Mouse (Mus musculus): ENCODE measurements around the gene A530016L24Rik. TPM values are rescaled to one million over a fixed set of nuclear protein-coding genes. Genes with fewer than 3 reads are reported as not detected.

The A530016L24Rik gene
- polyA plus RNA-seq, 1 experiment from 2014 or later, result 0.13 TPM

GRCm38 (mm10) chr12:112507264-112507663 is 18.0 kb downstream of the A530016L24Rik start:
- Histone ChIP-seq H3K36me3 (no peaks in the 10 kb centered on the region), H3K27ac (peak overlapping the region; percentile 46; the same call in 1 of the 2 replicates), H3K27me3 (peaks cover 51% of the 10 kb centered on the region), H3K4me1 (peaks cover 41% of the 10 kb centered on the region), H3K4me3 (no peak overlapping the region), H3K9ac (no peak overlapping the region), H3K4me2 (replicated peaks) (peak overlapping the region; percentile 15; the same call in 1 of the 2 replicates), H3K9me3 (replicated peaks) (no peaks in the 10 kb centered on the region)
- peak; percentile 65 for ATAC-seq (ENCODE audit: low FRiP score)
- 24% methylated on average over 4 of the region's 4 CpGs for WGBS

GRCm38 (mm10) chr12:112507984-112508383 is 18.7 kb downstream of the A530016L24Rik start:
- no peak for ATAC-seq (ENCODE audit: low FRiP score)
- Histone ChIP-seq H3K4me3 (no peak overlapping the region), H3K4me2 (replicated peaks) (no peak overlapping the region), H3K9ac (no peak overlapping the region), H3K9me3 (replicated peaks) (no peaks in the 10 kb centered on the region), H3K36me3 (no peaks in the 10 kb centered on the region), H3K27me3 (peaks cover 53% of the 10 kb centered on the region), H3K27ac (peak overlapping the region; percentile 46; the same call in 1 of the 2 replicates), H3K4me1 (peaks cover 40% of the 10 kb centered on the region)
- WGBS, result 84% methylated on average over 3 of the region's 3 CpGs

GRCm38 (mm10) chr12:112510365-112510732 is 21.1 kb downstream of the A530016L24Rik start:
- Histone ChIP-seq H3K27me3 (peaks cover 54% of the 10 kb centered on the region), H3K4me3 (peak overlapping the region; percentile 38), H3K4me1 (peaks cover 37% of the 10 kb centered on the region), H3K9ac (peak overlapping the region; percentile 51), H3K27ac (peak overlapping the region; percentile 68), H3K9me3 (replicated peaks) (no peaks in the 10 kb centered on the region), H3K36me3 (no peaks in the 10 kb centered on the region), H3K4me2 (replicated peaks) (peak overlapping the region; percentile 69)
- ATAC-seq (ENCODE audit: low FRiP score), result 0 out of 2 replicates have a peak, but pooled peaks have one; percentile 14
- WGBS, result 13% methylated on average over 7 of the region's 7 CpGs

GRCm38 (mm10) chr12:112510733-112511372 is 21.6 kb downstream of the A530016L24Rik start:
- Histone ChIP-seq H3K4me1 (peaks cover 37% of the 10 kb centered on the region), H3K27me3 (peaks cover 51% of the 10 kb centered on the region), H3K36me3 (no peaks in the 10 kb centered on the region), H3K4me2 (replicated peaks) (peak overlapping the region; percentile 69), H3K9me3 (replicated peaks) (no peaks in the 10 kb centered on the region), H3K27ac (peak overlapping the region; percentile 68), H3K9ac (peak overlapping the region; percentile 51), H3K4me3 (peak overlapping the region; percentile 38)
- 2% methylated on average over 62 of the region's 62 CpGs for WGBS
- ATAC-seq (ENCODE audit: low FRiP score), result peak; percentile 57

GRCm38 (mm10) chr12:112514897-112515296 is 25.6 kb downstream of the A530016L24Rik start:
- no peak overlapping the region for H3K27ac ChIP-seq
- peaks cover 33% of the 10 kb centered on the region for H3K4me1 ChIP-seq
- 44% methylated on average over 3 of the region's 3 CpGs for WGBS
- H3K4me3 ChIP-seq, result no peak overlapping the region
- ATAC-seq (ENCODE audit: low FRiP score), result no peak
- H3K9me3 ChIP-seq (replicated peaks), result no peaks in the 10 kb centered on the region
- H3K27me3 ChIP-seq, result peaks cover 33% of the 10 kb centered on the region
- no peaks in the 10 kb centered on the region for H3K36me3 ChIP-seq
- H3K4me2 ChIP-seq (replicated peaks), result no peak overlapping the region
- no peak overlapping the region for H3K9ac ChIP-seq

GRCm38 (mm10) chr12:112516697-112517337 is 27.6 kb downstream of the A530016L24Rik start, which contains the start of gene Tmem179:
Gene Tmem179 (minus strand): TSS chr12:112516747.
- Histone ChIP-seq H3K4me1 (peaks cover 18% of the 10 kb centered on the region), H3K27ac (no peak within 1 kb of the TSS), H3K4me3 (no peak within 1 kb of the TSS), H3K27me3 (peaks cover 22% of the 10 kb centered on the region), H3K9me3 (replicated peaks) (no peaks in the 10 kb centered on the region), H3K4me2 (replicated peaks) (no peak within 1 kb of the TSS; the same call in 1 of the 2 replicates), H3K9ac (no peak within 1 kb of the TSS), H3K36me3 (no peaks in the 10 kb centered on the region)
- 18% methylated on average over 14 of the region's 14 CpGs for WGBS
- ATAC-seq (ENCODE audit: low FRiP score), result peak; percentile 73

GRCm38 (mm10) chr12:112518105-112518504 is 28.9 kb downstream of the A530016L24Rik start:
- WGBS, result 41% methylated on average over 4 of the region's 4 CpGs
- Histone ChIP-seq H3K36me3 (no peaks in the 10 kb centered on the region), H3K4me2 (replicated peaks) (no peak overlapping the region), H3K9ac (no peak overlapping the region), H3K4me3 (no peak overlapping the region), H3K4me1 (peaks cover 18% of the 10 kb centered on the region), H3K27me3 (peaks cover 11% of the 10 kb centered on the region), H3K9me3 (replicated peaks) (no peaks in the 10 kb centered on the region), H3K27ac (no peak overlapping the region)
- ATAC-seq (ENCODE audit: low FRiP score), result no peak

GRCm38 (mm10) chr12:112533758-112534157 is 44.5 kb downstream of the A530016L24Rik start:
- no peaks in the 10 kb centered on the region for H3K9me3 ChIP-seq (replicated peaks)
- no peak overlapping the region for H3K4me2 ChIP-seq (replicated peaks)
- peaks cover 31% of the 10 kb centered on the region for H3K27me3 ChIP-seq
- 70% methylated on average over 4 of the region's 4 CpGs for WGBS
- 0 out of 2 replicates have a peak, but pooled peaks cover 4% of the 10 kb centered on the region for H3K4me1 ChIP-seq
- H3K4me3 ChIP-seq, result no peak overlapping the region
- H3K9ac ChIP-seq, result no peak overlapping the region
- no peak for ATAC-seq (ENCODE audit: low FRiP score)
- no peak overlapping the region for H3K27ac ChIP-seq
- no peaks in the 10 kb centered on the region for H3K36me3 ChIP-seq

GRCm38 (mm10) chr12:112537233-112537632 is 48.0 kb downstream of the A530016L24Rik start:
- peaks cover 44% of the 10 kb centered on the region for H3K27me3 ChIP-seq
- H3K36me3 ChIP-seq, result no peaks in the 10 kb centered on the region
- H3K9me3 ChIP-seq (replicated peaks), result no peaks in the 10 kb centered on the region
- ATAC-seq (ENCODE audit: low FRiP score), result no peak
- H3K4me1 ChIP-seq, result peaks cover 22% of the 10 kb centered on the region
- H3K4me3 ChIP-seq, result no peak overlapping the region
- WGBS, result 75% methylated on average over 6 of the region's 6 CpGs
- H3K4me2 ChIP-seq (replicated peaks), result no peak overlapping the region
- H3K9ac ChIP-seq, result no peak overlapping the region
- H3K27ac ChIP-seq, result no peak overlapping the region

- Histone ChIP-seq H3K4me1 (peaks cover 28% of the 10 kb centered on the region), H3K27me3 (peaks cover 39% of the 10 kb centered on the region), H3K36me3 (no peaks in the 10 kb centered on the region), H3K4me2 (replicated peaks) (no peak overlapping the region), H3K27ac (no peak overlapping the region), H3K9ac (no peak overlapping the region), H3K9me3 (replicated peaks) (no peaks in the 10 kb centered on the region), H3K4me3 (no peak overlapping the region)
- ATAC-seq (ENCODE audit: low FRiP score), result no peak
- 90% methylated on average over 9 of the region's 9 CpGs for whole genome bisulfite sequencing
Observed at GRCm38 (mm10) chr12:112538356-112538755, 49.1 kb downstream of the A530016L24Rik start.

GRCm38 (mm10) chr12:112539466-112539965 is 50.3 kb downstream of the A530016L24Rik start:
- peaks cover 32% of the 10 kb centered on the region for H3K4me1 ChIP-seq
- H3K9me3 ChIP-seq (replicated peaks), result no peaks in the 10 kb centered on the region
- ATAC-seq (ENCODE audit: low FRiP score), result no peak
- no peak overlapping the region for H3K27ac ChIP-seq
- H3K4me2 ChIP-seq (replicated peaks), result no peak overlapping the region
- H3K9ac ChIP-seq, result no peak overlapping the region
- H3K4me3 ChIP-seq, result no peak overlapping the region
- H3K27me3 ChIP-seq, result peaks cover 47% of the 10 kb centered on the region
- no peaks in the 10 kb centered on the region for H3K36me3 ChIP-seq
- 82% methylated on average over 7 of the region's 7 CpGs for WGBS

- H3K4me3 ChIP-seq, result no peak overlapping the region
- peaks cover 40% of the 10 kb centered on the region for H3K4me1 ChIP-seq
- no peaks in the 10 kb centered on the region for H3K9me3 ChIP-seq (replicated peaks)
- H3K9ac ChIP-seq, result no peak overlapping the region
- no peaks in the 10 kb centered on the region for H3K36me3 ChIP-seq
- no peak overlapping the region for H3K4me2 ChIP-seq (replicated peaks)
- 93% methylated on average over 12 of the region's 12 CpGs for WGBS
- no peak overlapping the region for H3K27ac ChIP-seq
- no peak for ATAC-seq (ENCODE audit: low FRiP score)
- peaks cover 45% of the 10 kb centered on the region for H3K27me3 ChIP-seq
Observed at GRCm38 (mm10) chr12:112540321-112540720, 51.1 kb downstream of the A530016L24Rik start.

Data from hindbrain, embryonic 12.5 days (tissue).